Mouse (Mus musculus) embryonic facial prominence, embryonic 12.5 days (tissue): ENCODE data around the gene Ccdc9b. TPM values are rescaled to one million over a fixed set of nuclear protein-coding genes. Genes with fewer than 3 reads are reported as not detected.
A peak's percentile ranks its signal among the peaks of the same experiment; 100 is the strongest.

ENCODE experiments used
- ATAC-seq: fragments of 200-750 bp; cut with Nextera tagmentation; 2 replicates; pipeline ENCODE4 v1.8.0; 2017; ENCODE audit not compliant: insufficient number of reproducible peaks, insufficient read depth, low FRiP score, low TSS enrichment
- H3K27ac ChIP-seq: fragments of 300-500 bp; sonication (generic); 2 replicates; pipeline ENCODE4 v1.5.1; 2016; ENCODE audit warnings: mild to moderate bottlenecking
- H3K27me3 ChIP-seq: fragments of 300-500 bp; sonication (generic); 2 replicates; pipeline ENCODE4 v1.6.1; 2016; ENCODE audit warnings: mild to moderate bottlenecking, moderate library complexity
- H3K36me3 ChIP-seq: fragments of 300-500 bp; sonication (generic); 2 replicates; pipeline ENCODE4 v1.6.1; 2016; ENCODE audit warnings: mild to moderate bottlenecking
- H3K4me1 ChIP-seq: fragments of 300-500 bp; sonication (generic); 2 replicates; pipeline ENCODE4 v1.6.1; 2016
- H3K4me2 ChIP-seq: fragments of 300-500 bp; sonication (generic); replicated peaks from 2 replicates; pipeline ENCODE4 v1.6.1; 2016; ENCODE audit warnings: mild to moderate bottlenecking, moderate library complexity
- H3K4me3 ChIP-seq: fragments of 300-500 bp; sonication (generic); 2 replicates; pipeline ENCODE4 v1.5.1; 2016; ENCODE audit warnings: mild to moderate bottlenecking
- H3K9ac ChIP-seq: fragments of 300-500 bp; sonication (generic); 2 replicates; pipeline ENCODE4 v1.6.1; 2016; ENCODE audit warnings: mild to moderate bottlenecking, moderate library complexity
- H3K9me3 ChIP-seq: fragments of 300-500 bp; sonication (generic); 2 replicates; pipeline ENCODE4 v1.6.1; 2016; ENCODE audit warnings: mild to moderate bottlenecking, moderate library complexity
- WGBS: fragments of 180-500 bp; shearing (Covaris S2); methylation state at CpG from one replicate; pipeline ENCODE4 v1.1.7; 2016; 5-methylcytosine and 5-hydroxymethylcytosine counted together
- polyA plus RNA-seq: library from polyadenylated mRNA; unstranded; fragments of >200 nt; fragmentation: Nextera tagmentation; extraction: Ambion mirVana; gene quantifications from 2 replicates; pipeline ENCODE4 v1.2.1, GENCODE M21; 2016

Gene Ccdc9b
- polyA plus RNA-seq, 1 experiment from 2014 or later, result 1.5 TPM

DNA sequence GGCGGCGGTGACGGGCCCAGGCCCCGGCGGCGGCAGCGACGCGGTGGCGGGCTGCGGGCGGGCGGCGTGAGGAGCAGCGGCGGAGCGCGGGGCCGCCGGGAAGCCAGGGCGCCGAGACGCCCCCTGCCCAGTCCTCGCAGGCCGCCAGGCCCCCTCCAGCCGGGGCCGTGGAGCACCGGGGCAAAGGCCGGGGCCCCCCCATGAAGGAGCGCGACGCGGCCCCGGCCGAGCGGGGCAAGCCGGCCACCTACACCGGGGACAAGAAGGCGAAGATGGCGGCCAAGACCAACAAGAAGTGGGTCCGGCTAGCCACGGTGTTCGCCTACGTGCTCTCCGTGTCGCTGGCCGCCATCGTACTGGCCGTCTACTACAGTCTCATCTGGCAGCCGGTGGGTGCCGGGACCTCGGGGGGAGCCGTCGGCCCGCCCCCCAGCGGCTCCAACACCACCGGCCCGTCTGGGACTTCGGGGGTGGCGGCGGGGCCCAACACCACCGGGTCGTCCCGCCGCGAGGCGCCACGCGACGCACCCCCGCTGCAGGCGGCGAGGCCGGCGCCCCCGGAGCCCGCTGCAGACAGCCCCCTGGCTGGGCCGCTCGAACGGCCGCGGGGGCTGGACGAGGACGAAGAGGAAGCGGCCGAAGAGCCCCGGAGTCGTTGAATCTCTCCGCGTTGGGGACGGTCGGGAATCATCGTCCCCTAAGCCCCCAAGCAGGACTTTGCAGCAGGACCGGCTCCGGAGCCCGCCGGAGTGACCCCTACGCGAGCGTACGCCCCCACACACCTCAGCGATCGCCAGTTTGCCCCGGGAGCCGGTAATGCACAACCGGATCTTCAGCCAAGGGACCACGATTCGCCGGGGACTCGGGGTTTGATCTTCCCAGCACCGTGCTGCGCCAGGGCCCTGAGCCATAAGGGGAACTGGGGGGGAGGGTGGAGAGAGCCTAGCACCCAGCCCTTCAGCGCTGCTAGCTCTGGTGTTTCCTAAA, 16.3 kb downstream of the Ccdc9b start:
- Histone ChIP-seq H3K9ac (peak overlapping the region; percentile 84), H3K4me3 (peak overlapping the region; percentile 89), H3K27me3 (peaks cover 26% of the 10 kb centered on the region), H3K36me3 (no peaks in the 10 kb centered on the region), H3K27ac (0 out of 2 replicates have a peak overlapping the region, but pooled peaks have one; percentile 23), H3K4me1 (peaks cover 26% of the 10 kb centered on the region), H3K4me2 (peak overlapping the region; percentile 97), H3K9me3 (no peaks in the 10 kb centered on the region)
- under 1% methylated on average over 92 of the region's 113 CpGs for WGBS
- peak; percentile 7; the same call in 1 of the 2 replicates for ATAC-seq

DNA sequence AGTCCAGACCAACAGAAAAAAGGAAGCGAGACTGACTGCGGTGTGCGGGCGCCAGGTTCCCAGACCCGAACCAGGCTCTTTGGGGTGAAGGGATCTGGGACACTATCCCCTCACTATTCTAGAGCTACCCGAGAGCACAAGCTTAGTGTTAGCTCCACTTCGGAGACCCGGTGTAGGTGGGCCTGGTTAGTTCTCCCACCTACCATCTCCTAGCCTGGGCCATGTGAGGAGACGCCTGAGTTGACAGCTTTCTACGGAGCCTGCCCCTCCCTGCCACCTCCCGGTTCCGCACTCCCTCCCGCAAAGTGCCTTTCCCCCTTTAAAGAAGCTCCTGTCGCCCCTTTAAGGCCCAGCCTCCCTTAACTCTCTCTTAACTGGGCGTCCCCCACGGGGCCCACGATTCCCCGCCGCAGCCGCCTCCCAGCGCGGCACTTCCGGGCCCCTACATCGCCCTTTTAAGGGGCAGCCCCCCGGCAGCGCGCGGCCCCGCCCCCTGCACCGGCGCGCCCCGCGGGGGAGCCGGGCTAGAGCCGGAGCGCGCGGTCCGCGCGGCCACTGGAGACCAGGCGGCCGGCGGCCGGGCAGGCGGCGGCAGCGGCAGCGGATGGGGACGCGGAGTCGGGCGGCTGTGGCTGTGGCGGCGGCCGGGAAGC, 17.1 kb downstream of the Ccdc9b start, which contains the start of gene Inafm2:
TSS of gene Inafm2 (plus strand) at position 527 of the 653 bp plus-strand sequence.
- peak within 1 kb of the TSS; percentile 89 for H3K4me3 ChIP-seq
- H3K36me3 ChIP-seq, result no peaks in the 10 kb centered on the region
- WGBS, result under 1% methylated on average over 55 of the region's 57 CpGs
- H3K9ac ChIP-seq, result peak within 1 kb of the TSS; percentile 84
- peak; percentile 87 for ATAC-seq
- H3K27ac ChIP-seq, result 0 out of 2 replicates have a peak within 1 kb of the TSS, but pooled peaks have one; percentile 23
- peaks cover 26% of the 10 kb centered on the region for H3K4me1 ChIP-seq
- H3K4me2 ChIP-seq, result peak within 1 kb of the TSS; percentile 97
- H3K27me3 ChIP-seq, result peaks cover 26% of the 10 kb centered on the region
- no peaks in the 10 kb centered on the region for H3K9me3 ChIP-seq

DNA sequence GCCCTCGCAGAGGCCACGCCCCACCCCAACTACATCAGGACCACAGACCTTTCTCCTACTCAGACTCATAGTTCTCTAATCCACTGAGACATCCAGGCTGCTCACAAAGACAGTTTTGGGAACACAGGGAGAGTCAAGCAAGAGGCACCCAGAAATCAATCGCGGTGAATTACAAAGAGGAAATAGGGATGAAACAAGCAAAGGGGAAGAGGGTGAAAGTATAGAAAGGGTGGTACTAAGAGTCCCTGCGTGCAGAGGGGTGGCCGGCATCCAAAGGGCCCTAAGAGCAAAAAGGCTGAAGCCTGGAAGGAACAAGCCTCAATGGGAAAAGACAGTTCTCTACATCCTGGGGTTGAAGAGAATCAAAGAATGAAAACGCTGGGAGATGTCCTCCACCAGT, 17.8 kb downstream of the Ccdc9b start:
- Histone ChIP-seq H3K4me3 (0 out of 2 replicates have a peak overlapping the region, but pooled peaks have one; percentile 89), H3K4me1 (peaks cover 26% of the 10 kb centered on the region; the same call in 1 of the 2 replicates), H3K27me3 (peaks cover 26% of the 10 kb centered on the region), H3K9me3 (no peaks in the 10 kb centered on the region), H3K4me2 (peak overlapping the region; percentile 97; the same call in 1 of the 2 replicates), H3K27ac (no peak overlapping the region), H3K9ac (no peak overlapping the region), H3K36me3 (no peaks in the 10 kb centered on the region)
- no peak for ATAC-seq
- WGBS, result 6% methylated on average over 7 of the region's 7 CpGs

DNA sequence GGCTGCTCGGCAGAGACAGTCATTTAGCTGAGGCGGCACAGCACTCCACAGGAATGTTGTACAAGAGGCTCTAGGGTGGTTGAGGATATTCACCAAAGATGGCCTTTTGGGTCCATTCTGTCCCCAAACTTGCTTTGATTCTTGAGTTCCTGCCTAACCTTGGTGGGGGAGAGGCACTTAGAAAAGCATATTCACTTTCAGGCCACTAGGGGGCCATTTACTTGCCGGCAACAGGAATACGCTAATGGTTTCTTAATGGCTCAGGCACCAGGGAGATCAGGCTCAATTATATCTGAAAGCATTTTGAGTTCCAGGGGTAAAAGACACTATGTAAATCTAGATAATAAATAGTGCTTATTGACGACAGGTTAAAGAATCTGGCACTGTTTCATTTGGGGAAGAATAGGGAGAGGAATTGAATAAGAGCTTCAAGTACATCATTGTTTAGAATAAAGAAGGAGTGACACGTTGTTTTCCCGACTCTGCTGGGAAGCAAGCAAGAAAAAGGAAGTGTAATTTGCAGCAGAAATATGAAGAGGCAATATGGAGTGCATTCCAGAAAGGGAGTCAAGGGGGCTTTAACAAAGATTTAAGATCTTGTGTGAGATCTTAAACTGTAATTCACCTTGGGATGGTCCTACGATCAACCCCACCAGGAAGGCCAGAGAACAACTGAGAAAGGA, 19.1 kb downstream of the Ccdc9b start:
- no peaks in the 10 kb centered on the region for H3K9me3 ChIP-seq
- no peak overlapping the region for H3K9ac ChIP-seq
- H3K27ac ChIP-seq, result no peak overlapping the region
- H3K4me2 ChIP-seq, result no peak overlapping the region
- peaks cover 17% of the 10 kb centered on the region; the same call in 1 of the 2 replicates for H3K4me1 ChIP-seq
- H3K27me3 ChIP-seq, result peaks cover 26% of the 10 kb centered on the region
- no peaks in the 10 kb centered on the region for H3K36me3 ChIP-seq
- H3K4me3 ChIP-seq, result no peak overlapping the region
- no peak for ATAC-seq
- WGBS, result 25% methylated on average over 8 of the region's 8 CpGs

DNA sequence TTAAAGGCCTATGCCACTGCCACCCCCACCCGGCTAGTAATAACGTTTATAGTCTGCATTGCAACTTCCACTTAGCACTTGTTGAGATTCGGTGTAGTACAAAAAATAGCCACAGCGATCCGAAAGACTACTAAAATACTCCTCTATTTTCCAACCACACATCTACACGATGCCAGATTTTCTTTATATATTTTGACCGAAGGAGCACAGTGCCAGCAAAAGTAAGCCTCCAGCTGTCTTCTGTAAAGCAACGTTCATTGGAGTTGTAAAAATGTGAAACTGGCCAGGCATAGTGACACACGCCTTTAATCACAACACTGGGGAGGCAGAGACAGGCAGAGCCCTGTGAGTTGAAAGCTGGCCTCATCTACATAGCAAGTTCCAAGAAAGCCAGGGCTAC, 21.3 kb downstream of the Ccdc9b start:
- Histone ChIP-seq H3K9ac (no peak overlapping the region), H3K9me3 (no peaks in the 10 kb centered on the region), H3K36me3 (no peaks in the 10 kb centered on the region), H3K4me3 (no peak overlapping the region), H3K27ac (no peak overlapping the region), H3K4me1 (peaks cover 6% of the 10 kb centered on the region; the same call in 1 of the 2 replicates), H3K4me2 (no peak overlapping the region), H3K27me3 (peaks cover 26% of the 10 kb centered on the region)
- 74% methylated on average over 9 of the region's 9 CpGs for WGBS
- no peak for ATAC-seq

DNA sequence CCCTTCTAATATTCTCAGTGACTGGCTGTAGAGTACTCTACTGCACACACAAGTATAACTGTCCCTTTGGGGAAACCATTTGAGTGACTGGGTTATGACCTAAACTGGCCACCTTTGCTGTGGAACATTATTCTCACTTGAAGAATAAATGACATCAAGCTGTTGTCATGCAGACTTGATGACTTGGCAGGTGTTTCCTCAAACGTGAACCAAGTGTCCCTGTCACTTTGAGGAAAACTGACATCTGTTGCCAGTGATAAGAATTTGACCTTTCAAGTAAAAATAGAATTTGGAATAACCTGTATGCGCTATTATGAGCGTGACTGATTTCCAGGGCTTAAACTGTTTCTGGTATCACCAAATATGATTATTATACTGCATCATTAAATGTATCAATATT, 22.1 kb downstream of the Ccdc9b start:
- H3K9ac ChIP-seq, result no peak overlapping the region
- H3K27ac ChIP-seq, result no peak overlapping the region
- peaks cover 26% of the 10 kb centered on the region for H3K27me3 ChIP-seq
- H3K4me1 ChIP-seq, result peaks cover 6% of the 10 kb centered on the region; the same call in 1 of the 2 replicates
- H3K36me3 ChIP-seq, result no peaks in the 10 kb centered on the region
- H3K4me3 ChIP-seq, result no peak overlapping the region
- H3K4me2 ChIP-seq, result no peak overlapping the region
- 66% methylated on average over 3 of the region's 3 CpGs for WGBS
- H3K9me3 ChIP-seq, result no peaks in the 10 kb centered on the region
- ATAC-seq, result no peak

DNA sequence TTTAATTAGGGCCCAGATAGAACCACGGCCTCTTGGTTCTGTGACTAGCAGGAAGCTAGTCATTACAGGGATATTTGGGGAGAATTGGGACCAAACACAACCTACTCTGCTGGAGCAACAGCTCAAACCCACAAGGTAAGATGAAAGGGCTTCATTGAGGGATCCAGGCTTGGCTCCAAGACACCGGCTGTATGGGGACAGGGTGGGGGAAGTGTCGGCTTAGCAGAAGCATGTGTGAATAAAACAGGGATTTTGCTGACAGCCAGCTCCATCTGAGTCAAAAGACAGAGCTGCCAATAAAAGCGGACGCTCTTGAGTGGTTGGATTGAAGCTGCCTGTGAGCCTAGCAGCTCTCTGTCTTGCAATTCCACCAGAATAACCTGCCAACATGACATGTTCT, 29.1 kb downstream of the Ccdc9b start:
- no peak overlapping the region for H3K9ac ChIP-seq
- H3K4me2 ChIP-seq, result no peak overlapping the region
- H3K9me3 ChIP-seq, result no peaks in the 10 kb centered on the region
- H3K27ac ChIP-seq, result no peak overlapping the region
- no peaks in the 10 kb centered on the region for H3K36me3 ChIP-seq
- 59% methylated on average over 5 of the region's 5 CpGs for WGBS
- H3K27me3 ChIP-seq, result peaks cover 23% of the 10 kb centered on the region
- ATAC-seq, result no peak
- H3K4me3 ChIP-seq, result no peak overlapping the region
- H3K4me1 ChIP-seq, result peaks cover 12% of the 10 kb centered on the region

DNA sequence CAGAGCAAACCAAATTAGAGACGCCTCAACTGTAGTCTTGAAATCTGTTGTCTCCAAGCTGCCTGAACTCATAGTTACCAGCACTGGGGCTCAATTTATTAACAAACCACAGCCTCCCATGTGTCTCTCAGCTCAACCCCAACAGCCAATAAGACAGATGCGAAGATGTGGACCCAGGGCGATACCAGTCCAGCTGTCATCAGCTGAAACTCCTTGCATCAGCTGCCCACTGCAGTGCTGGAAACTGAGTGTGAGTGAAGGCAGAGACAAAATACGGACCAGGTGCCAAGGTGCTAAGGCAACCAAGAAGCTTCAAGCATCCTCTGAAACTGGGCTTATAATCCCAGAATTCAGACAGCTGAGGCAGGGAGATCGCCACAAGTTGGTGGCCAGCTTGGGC, 30.5 kb downstream of the Ccdc9b start:
- H3K9me3 ChIP-seq, result no peaks in the 10 kb centered on the region
- H3K27ac ChIP-seq, result no peak overlapping the region
- no peaks in the 10 kb centered on the region for H3K36me3 ChIP-seq
- no peak overlapping the region for H3K4me3 ChIP-seq
- WGBS, result 78% methylated on average over 5 of the region's 5 CpGs
- H3K4me1 ChIP-seq, result peaks cover 17% of the 10 kb centered on the region
- H3K27me3 ChIP-seq, result peaks cover 34% of the 10 kb centered on the region
- H3K9ac ChIP-seq, result no peak overlapping the region
- H3K4me2 ChIP-seq, result no peak overlapping the region
- no peak for ATAC-seq

DNA sequence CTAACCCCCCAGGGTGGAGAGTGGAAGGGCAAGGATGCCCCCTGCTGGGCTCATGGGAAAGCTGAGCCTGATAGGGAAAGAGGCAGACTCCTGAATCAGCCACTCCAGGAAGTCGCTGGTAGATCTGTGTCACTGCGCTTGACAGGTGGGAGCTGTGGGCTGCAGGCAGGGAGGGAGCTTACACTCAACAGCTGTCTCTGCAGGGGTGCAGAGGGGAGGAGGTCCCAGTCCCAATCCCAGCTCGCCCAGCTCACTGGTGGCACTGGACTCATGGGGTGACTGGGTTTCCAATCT, 31.9 kb downstream of the Ccdc9b start:
- Histone ChIP-seq H3K4me2 (no peak overlapping the region), H3K27me3 (peaks cover 35% of the 10 kb centered on the region), H3K36me3 (no peaks in the 10 kb centered on the region), H3K9me3 (no peaks in the 10 kb centered on the region), H3K27ac (no peak overlapping the region), H3K9ac (no peak overlapping the region), H3K4me1 (peaks cover 17% of the 10 kb centered on the region), H3K4me3 (no peak overlapping the region)
- 12% methylated on average over 3 of the region's 3 CpGs for WGBS
- ATAC-seq, result no peak

DNA sequence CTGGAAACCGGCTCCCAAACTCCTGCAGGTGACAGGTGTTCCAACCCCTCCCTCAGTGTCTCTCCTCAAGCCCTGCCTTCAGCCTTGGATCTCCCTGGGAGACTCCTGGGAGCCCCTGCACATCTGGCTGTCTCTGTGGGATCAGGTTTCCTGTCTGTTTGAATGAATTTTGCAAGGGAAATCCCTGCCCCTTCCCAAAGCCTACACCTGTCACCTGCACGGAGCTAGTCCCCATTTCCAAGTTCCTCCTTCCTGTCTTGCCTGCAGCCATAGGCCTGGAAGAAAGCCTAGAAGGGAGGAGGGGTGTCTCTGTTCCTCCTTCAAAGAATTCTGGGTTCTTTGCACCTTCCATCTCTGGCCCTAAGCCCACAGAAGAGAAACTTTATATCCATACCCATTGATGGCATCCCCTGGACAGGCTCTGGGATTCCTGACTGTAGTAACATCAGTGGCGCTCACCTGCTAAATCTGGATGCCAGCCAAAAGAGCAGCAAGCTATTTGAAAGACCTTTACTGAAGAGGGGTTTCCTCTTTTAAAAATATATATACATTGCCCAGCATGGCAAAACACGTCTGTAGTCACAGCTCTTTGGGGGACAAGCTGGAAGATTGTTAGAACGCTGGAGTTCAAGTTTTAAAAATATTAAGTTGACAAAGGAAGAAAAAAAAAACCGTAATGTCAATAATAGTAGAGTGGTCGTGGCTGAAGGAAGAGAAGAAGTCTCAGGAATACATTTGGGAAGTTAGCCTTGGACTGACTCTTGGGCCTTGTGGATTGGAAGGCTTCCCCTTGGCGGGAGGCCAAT, 32.4 kb downstream of the Ccdc9b start:
- 24% methylated on average over 8 of the region's 8 CpGs for WGBS
- Histone ChIP-seq H3K4me2 (no peak overlapping the region), H3K4me3 (no peak overlapping the region), H3K27ac (no peak overlapping the region), H3K9ac (no peak overlapping the region), H3K4me1 (peaks cover 17% of the 10 kb centered on the region), H3K36me3 (no peaks in the 10 kb centered on the region), H3K27me3 (peaks cover 35% of the 10 kb centered on the region), H3K9me3 (no peaks in the 10 kb centered on the region)
- ATAC-seq, result no peak

DNA sequence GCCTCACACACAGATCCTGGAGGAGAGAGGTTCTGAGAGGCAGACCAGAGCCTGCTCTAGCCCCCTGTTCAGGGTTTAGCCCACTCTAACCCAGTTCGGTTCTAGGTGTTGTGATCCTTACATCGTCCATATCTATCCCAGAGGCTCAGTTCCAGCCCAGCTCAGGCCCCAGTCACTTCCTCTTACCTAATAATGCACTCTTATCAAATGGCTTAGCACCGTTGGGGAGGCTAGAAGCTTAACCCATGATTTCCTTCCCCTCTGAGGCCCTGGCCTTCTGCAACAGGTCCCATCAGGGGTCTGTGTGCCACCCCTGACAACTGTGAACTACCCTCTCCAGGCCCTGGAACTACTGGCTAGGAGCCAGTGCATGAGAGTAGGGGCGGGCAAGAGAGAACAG, 33.3 kb downstream of the Ccdc9b start:
- Histone ChIP-seq H3K4me1 (peaks cover 17% of the 10 kb centered on the region), H3K9me3 (no peaks in the 10 kb centered on the region), H3K4me3 (no peak overlapping the region), H3K27ac (no peak overlapping the region), H3K4me2 (no peak overlapping the region), H3K9ac (no peak overlapping the region), H3K27me3 (peaks cover 38% of the 10 kb centered on the region), H3K36me3 (no peaks in the 10 kb centered on the region)
- WGBS, result 51% methylated on average over 4 of the region's 4 CpGs
- no peak for ATAC-seq
